Mouse (Mus musculus) left cerebral cortex, adult 9 months (tissue): ENCODE data around the gene Ap1ar.

ENCODE experiments used
- DNase-seq, 2 experiments: peaks; one replicate each; pipeline ENCODE4 v3.0.0; 2022; ENCODE audit warnings: low spot score in 2 of 2

Gene Ap1ar

DNA sequence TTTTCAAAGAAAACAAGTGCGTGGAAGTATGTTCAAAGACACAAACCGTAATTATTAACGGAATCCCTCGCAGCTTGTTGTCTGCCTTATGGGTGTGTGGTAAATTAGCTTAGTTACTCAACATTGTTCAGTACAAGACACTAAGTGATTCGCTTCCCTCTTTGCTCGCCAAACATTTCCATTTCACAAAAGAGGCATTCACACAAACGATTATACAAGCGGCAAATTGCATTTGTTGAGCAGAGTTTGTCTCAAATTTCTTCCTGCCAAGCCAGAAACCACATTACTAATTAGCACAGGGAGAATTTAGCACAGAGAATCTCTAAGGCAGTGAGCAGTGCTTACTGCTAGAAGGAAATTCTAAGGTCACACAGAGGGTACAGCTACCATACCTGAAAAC is 4.6 kb upstream of the Ap1ar start:
- DNase-seq: no peak

DNA sequence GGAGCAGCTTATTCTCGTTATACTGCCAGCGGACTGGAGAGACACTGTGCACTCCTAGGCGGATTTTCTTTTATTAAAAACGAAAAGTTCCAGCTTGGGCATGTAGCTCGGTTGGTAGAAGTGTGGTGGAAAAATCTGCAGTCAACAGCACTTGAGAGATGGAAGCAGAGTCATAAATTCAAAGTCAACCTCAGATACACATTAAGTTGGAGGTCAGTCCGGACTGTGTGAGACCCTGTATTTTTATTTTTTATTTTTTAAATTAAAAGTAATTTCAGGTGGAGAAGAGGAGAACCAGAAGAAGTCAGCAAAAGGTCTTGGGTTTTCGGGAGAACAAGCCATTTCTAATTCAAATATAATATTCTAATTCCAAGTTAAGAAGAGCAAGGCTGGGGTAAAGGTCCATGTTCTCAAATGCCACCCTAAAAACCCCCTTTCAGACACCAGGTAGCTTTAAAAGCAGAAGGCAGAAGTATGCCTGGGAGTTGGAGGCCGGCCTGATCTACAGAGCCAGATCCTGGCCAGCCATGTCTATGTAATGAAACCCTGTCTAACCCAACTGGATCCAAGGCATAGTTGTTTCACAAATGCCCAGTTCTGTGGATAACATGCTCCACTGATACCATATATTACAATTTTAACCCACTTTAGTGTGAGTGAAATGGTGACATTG is 785 bp upstream of the Ap1ar start:
- DNase-seq: no peak

GRCm38 (mm10) chr3:127836798-127837153 is 547 bp downstream of the Ap1ar start:
- DNase-seq: no peak

GRCm38 (mm10) chr3:127835594-127835993 is 1.7 kb downstream of the Ap1ar start:
- DNase-seq: no peak

- no peak for DNase-seq
Measured at GRCm38 (mm10) chr3:127834040-127834439, 3.3 kb downstream of the Ap1ar start.

DNA sequence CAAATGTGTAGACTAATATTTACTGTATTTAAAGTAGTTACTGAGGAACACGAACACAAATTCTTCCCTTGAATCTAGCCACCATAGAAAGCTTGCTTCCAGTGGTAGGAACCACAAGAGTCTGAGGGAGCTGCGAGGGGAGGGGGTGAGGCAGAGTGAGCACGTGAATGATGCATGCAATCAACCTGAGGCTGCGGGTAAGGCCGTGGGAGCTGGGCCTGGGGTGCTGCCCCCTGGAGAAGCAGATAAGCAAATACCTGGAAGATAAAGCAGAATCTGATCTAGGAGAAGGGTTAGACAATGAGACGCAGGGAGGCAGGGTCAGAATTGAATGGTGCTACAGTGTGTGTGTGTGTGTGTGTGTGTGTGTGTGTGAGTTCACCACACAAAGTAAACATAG is 6.2 kb downstream of the Ap1ar start:
- no peak for DNase-seq

DNA sequence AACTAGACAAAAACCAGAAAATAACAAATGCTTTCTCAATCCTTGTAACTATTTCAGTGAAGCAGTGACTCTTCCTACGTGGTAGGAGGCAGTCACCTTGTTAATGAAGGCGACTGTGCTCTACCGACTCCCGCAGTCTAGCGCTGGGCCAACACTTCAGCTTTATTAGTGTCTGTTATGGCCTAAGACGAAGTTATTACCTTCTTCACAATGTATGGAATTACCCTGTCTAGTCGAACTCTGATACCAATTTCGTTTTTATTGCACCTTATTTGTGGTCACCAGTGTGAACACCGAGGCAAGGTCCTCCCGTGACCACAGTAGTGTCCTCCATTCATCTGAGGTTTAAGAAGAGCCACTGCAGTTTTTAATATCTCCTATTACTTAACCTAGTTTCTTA is 7.1 kb downstream of the Ap1ar start:
- no peak for DNase-seq

DNA sequence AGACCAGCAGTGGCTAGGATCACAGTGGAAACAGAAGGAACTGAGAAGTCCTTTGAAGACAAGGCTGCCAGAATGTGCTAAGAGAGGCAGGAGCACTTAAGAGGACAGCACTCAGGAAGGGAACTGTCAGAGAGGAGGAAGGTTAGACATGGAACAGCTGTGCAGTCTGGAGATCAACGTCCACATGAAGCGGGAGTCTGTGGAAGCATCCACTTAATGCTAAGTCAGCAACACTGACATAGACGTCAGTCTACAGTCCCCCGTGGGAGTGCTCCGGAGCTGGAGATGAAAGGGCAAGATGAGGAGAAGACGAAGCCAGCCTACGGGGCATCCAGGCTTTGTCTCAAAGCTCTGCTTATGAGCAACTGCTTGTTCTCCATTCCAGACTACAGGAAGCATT is 10.2 kb downstream of the Ap1ar start:
- no peak for DNase-seq

DNA sequence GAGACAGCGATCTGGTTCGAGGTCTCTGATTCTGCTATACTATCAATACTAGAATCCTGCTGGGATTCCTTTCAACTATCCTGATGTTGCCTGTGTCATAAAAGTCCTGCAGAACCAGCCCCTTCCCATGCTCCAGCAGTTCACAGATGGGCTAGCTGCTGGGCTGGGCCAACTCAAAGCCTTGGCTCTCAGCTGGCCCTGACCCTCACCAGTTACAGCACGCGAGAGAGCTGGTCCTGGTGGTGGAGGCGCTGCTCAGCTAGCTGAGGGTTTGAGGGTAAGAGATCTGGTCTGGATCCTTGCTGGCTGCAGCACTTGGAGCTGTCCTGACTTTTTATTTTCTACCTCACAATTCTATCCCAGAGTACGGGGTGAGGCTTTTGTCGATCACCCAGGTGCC is 10.8 kb downstream of the Ap1ar start:
- DNase-seq: no peak

- no peak for DNase-seq
Measured at GRCm38 (mm10) chr3:127823886-127824863, 13.1 kb downstream of the Ap1ar start.

DNA sequence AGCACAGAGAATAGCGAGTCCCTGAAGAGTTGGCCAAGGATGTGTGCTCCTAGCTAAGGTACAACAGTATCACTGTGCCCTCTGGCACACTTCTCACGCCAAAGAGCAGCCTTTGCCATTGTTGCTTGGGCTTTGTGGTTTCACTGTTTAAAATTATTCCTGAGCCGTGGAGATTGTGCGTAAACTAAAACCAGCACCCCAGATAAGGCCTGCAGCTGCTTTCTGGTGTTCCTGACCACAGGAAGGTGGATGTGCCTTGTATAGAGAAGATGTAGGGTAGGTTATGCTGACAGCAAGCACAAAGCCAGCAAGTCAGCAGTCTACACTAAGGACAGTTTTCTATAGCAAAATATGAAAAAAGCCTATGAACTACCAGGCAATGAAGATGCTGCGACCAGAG is 16.1 kb downstream of the Ap1ar start:
- DNase-seq: no peak

DNA sequence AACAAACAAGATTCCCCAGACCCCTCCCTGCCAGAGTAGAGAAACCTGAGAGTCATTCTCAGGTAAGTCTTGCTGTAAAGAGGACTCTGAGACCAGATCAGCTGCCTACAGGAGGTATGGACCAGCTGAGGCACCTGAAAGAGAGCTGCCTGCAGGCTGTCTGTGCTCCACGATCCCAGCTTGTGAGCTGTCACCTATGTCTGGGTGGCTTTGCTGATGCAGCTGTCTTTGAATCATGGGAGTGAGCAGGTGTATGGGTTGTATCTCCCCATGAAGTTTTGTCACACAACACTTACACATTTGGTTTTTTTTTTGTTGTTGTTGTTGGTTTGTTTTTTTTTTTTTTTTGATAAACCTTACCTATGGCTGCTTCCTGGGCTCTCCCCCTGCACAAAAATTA is 16.9 kb downstream of the Ap1ar start:
- DNase-seq: no peak

GRCm38 (mm10) chr3:127818694-127819663 is 18.3 kb downstream of the Ap1ar start:
- DNase-seq: no peak

DNA sequence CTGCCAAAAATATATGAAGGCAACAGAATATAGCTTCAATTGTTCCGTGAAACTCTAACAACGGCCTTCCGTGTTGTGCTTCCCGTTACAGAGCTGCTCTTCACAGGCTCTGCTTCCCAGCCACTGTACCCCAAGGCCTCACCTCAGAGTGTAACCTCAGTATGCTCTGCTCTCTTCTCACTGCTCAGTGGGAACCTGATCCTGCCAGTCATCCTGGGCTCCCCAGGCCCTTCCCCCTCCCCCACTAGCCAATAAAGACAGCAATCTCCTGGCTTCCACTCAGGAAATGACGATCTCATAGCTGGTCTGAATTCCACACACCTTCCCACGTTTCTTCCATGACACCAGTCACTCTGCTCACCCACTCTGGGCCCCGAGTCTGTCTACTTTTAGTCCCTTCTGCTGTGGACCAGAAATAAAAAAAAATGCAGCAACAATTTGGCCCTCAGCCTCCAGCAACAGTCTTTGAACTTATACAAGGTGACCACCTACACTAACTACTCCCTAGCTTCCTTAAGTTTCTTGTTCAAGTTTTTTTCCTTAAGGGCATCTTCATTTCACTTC is 20.1 kb downstream of the Ap1ar start:
- DNase-seq: no peak

DNA sequence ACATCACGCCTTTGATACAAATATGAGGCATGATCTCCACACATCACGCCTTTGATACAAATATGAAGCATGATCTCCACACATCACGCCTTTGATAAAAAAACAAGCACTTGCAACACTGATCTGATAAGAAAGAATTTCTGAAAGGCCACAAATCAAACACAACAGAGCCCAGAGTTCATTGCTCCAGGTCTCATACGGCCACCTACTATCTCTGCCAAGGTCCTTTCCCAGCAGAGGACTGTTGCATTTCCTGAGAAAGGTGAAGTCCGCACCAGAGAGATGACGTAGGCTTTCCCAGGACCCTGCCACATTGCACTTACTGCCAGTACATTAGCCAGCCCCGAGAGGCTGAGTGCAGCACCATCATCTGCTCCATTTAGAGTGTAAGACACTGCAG is 28.2 kb downstream of the Ap1ar start:
- no peak for DNase-seq

- no peak for DNase-seq
Measured at GRCm38 (mm10) chr3:127807846-127808245, 29.5 kb downstream of the Ap1ar start.

DNA sequence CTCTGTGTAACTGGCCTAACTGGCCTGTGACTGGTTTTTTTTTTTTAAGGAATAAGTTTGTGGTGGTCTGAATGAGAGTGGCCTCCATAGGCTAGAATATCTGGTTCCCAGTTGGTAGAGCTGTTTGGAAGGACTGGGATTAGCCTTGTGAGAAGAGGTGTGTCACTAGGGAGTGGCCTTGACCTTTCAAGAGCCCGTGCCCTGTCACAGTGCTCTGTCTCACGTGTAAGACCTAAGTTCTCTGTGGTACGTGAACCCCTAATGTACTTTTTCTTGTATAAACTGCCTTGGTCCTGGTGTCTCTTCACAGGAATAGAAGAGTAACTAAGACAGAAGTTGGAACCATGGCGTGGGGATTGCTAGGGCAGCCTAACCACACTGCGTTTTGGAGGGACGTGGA is 31.3 kb downstream of the Ap1ar start:
- no peak for DNase-seq

DNA sequence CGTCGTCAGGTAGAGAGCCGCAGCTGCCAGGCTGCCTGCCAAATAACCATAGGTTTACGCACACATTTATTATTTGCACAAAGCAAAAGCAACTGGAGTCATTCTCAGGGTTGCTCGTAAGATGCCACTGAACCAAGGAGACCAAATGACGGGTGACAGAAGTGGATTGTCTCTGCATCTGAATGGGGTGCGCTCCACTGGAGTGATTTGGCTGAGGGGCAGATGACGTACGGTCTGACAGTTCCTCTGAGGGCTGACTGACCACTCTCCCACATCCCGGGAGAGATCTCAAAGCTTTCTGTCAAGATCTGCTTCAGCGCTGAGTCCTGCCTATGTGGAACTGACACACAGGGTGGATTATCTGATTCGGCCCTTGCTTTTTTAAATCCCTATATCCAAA is 32.3 kb downstream of the Ap1ar start:
- DNase-seq: no peak

GRCm38 (mm10) chr3:127804439-127804838 is 32.9 kb downstream of the Ap1ar start:
- DNase-seq: no peak

GRCm38 (mm10) chr3:127802814-127803213 is 34.5 kb downstream of the Ap1ar start:
- peak in 1 of 2 experiments; percentile 22 for DNase-seq

DNA sequence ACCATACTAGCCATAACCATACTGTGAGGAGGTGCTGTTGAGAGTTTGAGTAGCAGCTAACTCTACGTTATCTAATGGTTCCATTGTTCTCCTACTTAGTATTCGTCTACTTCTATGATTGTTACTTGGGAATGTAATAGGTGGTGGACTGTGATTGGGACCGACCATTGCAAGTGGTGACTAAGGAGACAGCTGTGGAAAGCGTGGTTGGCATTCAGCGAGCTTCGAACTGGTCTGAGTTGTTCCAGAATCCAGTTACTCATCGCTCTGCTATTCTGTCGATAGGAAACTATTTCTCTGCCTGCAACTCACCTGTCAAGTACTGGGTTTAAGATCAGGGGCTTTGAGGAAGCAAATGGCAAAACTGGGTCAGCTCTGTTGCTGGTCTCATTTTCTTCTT is 36.2 kb downstream of the Ap1ar start:
- DNase-seq: no peak

GRCm38 (mm10) chr3:127796271-127796670 is 41.1 kb downstream of the Ap1ar start:
- no peak for DNase-seq
